Mouse (Mus musculus): Measurements from ENCODE around the gene Ccdc57. TPM values are rescaled to one million over a fixed set of nuclear protein-coding genes. Genes with fewer than 3 reads are reported as not detected.

The Ccdc57 gene
- total and polyA plus RNA-seq, 2 experiments from 2014 or later: 6.2 to 7.8 TPM

GRCm38 (mm10) chr11:120962050-120962771 is 29.5 kb upstream of the Ccdc57 start:
- ATAC-seq (ENCODE audit: low FRiP score) (no peak), DNase-seq (ENCODE audit: low spot score) (no peak)
- H3K9me3 ChIP-seq (ENCODE audit: low read length): no peaks in the 10 kb centered on the region
- peaks cover 69% of the 10 kb centered on the region for H3K36me3 ChIP-seq (ENCODE audit: insufficient read depth, low read length)
- H3K4me3 ChIP-seq (ENCODE audit: low read depth, low read length): no peak overlapping the region
- no peak overlapping the region for H3K9ac ChIP-seq (replicated peaks; ENCODE audit: low read length, poor library complexity, severe bottlenecking)
- H3K4me2 ChIP-seq (ENCODE audit: low read depth, low read length, poor library complexity, severe bottlenecking): no peak overlapping the region
- H3K4me1 ChIP-seq (ENCODE audit: insufficient read depth, low read length): no peaks in the 10 kb centered on the region
- H3K27ac ChIP-seq (ENCODE audit: low read depth, low read length): no peak overlapping the region
- WGBS: 93% methylated on average over 13 of the region's 13 CpGs
- no peak for TF ChIP-seq CTCF (IDR thresholded peaks at IDR 0.05)
- H3K27me3 ChIP-seq (ENCODE audit: insufficient read depth, low read length): no peaks in the 10 kb centered on the region

DNA sequence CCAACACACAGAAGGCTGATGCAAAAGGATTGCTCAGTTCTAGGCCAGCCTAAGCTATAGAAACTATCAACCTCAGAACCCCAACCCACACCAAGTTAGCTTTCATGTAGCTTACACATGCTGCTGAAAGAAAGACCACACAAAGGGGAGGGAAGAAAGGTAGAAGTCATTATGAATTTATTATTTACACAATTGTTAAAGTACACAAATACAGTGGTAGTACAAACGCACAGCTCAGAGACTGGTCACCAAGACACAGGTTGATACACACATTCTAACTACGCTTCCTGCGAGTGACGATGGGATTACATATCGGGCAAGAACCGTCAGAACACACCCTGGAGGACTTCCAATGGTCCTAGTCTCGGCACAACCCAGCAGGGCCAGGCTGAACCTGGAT is 28.9 kb upstream of the Ccdc57 start:
- 86% methylated on average over 7 of the region's 7 CpGs for WGBS
- H3K36me3 ChIP-seq (ENCODE audit: insufficient read depth, low read length): peaks cover 67% of the 10 kb centered on the region
- no peak overlapping the region for H3K27ac ChIP-seq (ENCODE audit: low read depth, low read length)
- ATAC-seq (ENCODE audit: low FRiP score): no peak
- no peaks in the 10 kb centered on the region for H3K4me1 ChIP-seq (ENCODE audit: insufficient read depth, low read length)
- no peak overlapping the region for H3K4me3 ChIP-seq (ENCODE audit: low read depth, low read length)
- no peak overlapping the region for H3K4me2 ChIP-seq (ENCODE audit: low read depth, low read length, poor library complexity, severe bottlenecking)
- no peaks in the 10 kb centered on the region for H3K27me3 ChIP-seq (ENCODE audit: insufficient read depth, low read length)
- no peak for DNase-seq (ENCODE audit: low spot score)
- no peaks in the 10 kb centered on the region for H3K9me3 ChIP-seq (ENCODE audit: low read length)
- TF ChIP-seq CTCF (IDR thresholded peaks at IDR 0.05): no peak
- H3K9ac ChIP-seq (replicated peaks; ENCODE audit: low read length, poor library complexity, severe bottlenecking): no peak overlapping the region

- DNase-seq (ENCODE audit: low spot score) (no peak), ATAC-seq (ENCODE audit: low FRiP score) (no peak)
- Histone ChIP-seq H3K9me3 (ENCODE audit: low read length) (no peaks in the 10 kb centered on the region), H3K4me1 (ENCODE audit: insufficient read depth, low read length) (no peaks in the 10 kb centered on the region), H3K27me3 (ENCODE audit: insufficient read depth, low read length) (no peaks in the 10 kb centered on the region), H3K9ac (replicated peaks; ENCODE audit: low read length, poor library complexity, severe bottlenecking) (no peak overlapping the region), H3K27ac (ENCODE audit: low read depth, low read length) (no peak overlapping the region), H3K4me2 (ENCODE audit: low read depth, low read length, poor library complexity, severe bottlenecking) (no peak overlapping the region), H3K36me3 (ENCODE audit: insufficient read depth, low read length) (peaks cover 63% of the 10 kb centered on the region), H3K4me3 (ENCODE audit: low read depth, low read length) (no peak overlapping the region)
- TF ChIP-seq CTCF (IDR thresholded peaks at IDR 0.05): no peak
- 79% methylated on average over 1 of the region's 1 CpGs for WGBS
These were observed 27.6 kb upstream of the Ccdc57 start for GRCm38 (mm10) chr11:120960248-120960647.

DNA sequence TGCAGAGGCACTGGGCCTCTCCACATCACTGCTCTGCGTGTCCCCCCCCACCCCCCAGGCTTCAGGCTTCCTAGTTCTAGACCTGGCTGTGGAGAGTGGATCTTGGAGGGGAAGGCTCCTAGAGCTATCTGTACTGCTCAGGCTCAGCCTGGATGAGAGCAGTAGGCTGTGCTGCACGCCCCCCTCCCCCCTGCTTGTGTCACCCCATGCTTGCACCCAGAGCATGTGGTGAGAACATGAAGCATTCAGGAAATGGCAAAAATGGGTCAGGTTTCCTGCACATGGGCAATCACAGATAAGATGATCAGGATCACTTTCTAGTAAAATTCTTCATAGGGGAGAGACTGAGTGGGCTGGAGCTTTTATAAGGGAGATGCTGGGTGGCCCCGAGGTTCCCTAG is 26.9 kb upstream of the Ccdc57 start:
- no peak for TF ChIP-seq CTCF (IDR thresholded peaks at IDR 0.05)

GRCm38 (mm10) chr11:120959066-120959465 is 26.4 kb upstream of the Ccdc57 start:
- H3K4me3 ChIP-seq (ENCODE audit: low read depth, low read length): no peak overlapping the region
- H3K27ac ChIP-seq (ENCODE audit: low read depth, low read length): no peak overlapping the region
- no peaks in the 10 kb centered on the region for H3K9me3 ChIP-seq (ENCODE audit: low read length)
- H3K27me3 ChIP-seq (ENCODE audit: insufficient read depth, low read length): no peaks in the 10 kb centered on the region
- 84% methylated on average over 18 of the region's 18 CpGs for WGBS
- no peaks in the 10 kb centered on the region for H3K4me1 ChIP-seq (ENCODE audit: insufficient read depth, low read length)
- H3K4me2 ChIP-seq (ENCODE audit: low read depth, low read length, poor library complexity, severe bottlenecking): no peak overlapping the region
- H3K36me3 ChIP-seq (ENCODE audit: insufficient read depth, low read length): peaks cover 51% of the 10 kb centered on the region
- H3K9ac ChIP-seq (replicated peaks; ENCODE audit: low read length, poor library complexity, severe bottlenecking): no peak overlapping the region
- ATAC-seq (ENCODE audit: low FRiP score) (no peak), DNase-seq (ENCODE audit: low spot score) (no peak)
- no peak for TF ChIP-seq CTCF (IDR thresholded peaks at IDR 0.05)

More for the DNA sequence above, 26.9 kb upstream of the Ccdc57 start:
- ATAC-seq (ENCODE audit: low FRiP score) (no peak), DNase-seq (ENCODE audit: low spot score) (no peak)
- 79% methylated on average over 3 of the region's 3 CpGs for WGBS
- no peak overlapping the region for H3K4me3 ChIP-seq (ENCODE audit: low read depth, low read length)
- H3K36me3 ChIP-seq (ENCODE audit: insufficient read depth, low read length): peaks cover 56% of the 10 kb centered on the region
- H3K27me3 ChIP-seq (ENCODE audit: insufficient read depth, low read length): no peaks in the 10 kb centered on the region
- no peak overlapping the region for H3K4me2 ChIP-seq (ENCODE audit: low read depth, low read length, poor library complexity, severe bottlenecking)
- H3K4me1 ChIP-seq (ENCODE audit: insufficient read depth, low read length): no peaks in the 10 kb centered on the region
- no peak overlapping the region for H3K27ac ChIP-seq (ENCODE audit: low read depth, low read length)
- H3K9ac ChIP-seq (replicated peaks; ENCODE audit: low read length, poor library complexity, severe bottlenecking): no peak overlapping the region
- H3K9me3 ChIP-seq (ENCODE audit: low read length): no peaks in the 10 kb centered on the region

- Histone ChIP-seq H3K36me3 (ENCODE audit: insufficient read depth, low read length) (peaks cover 38% of the 10 kb centered on the region), H3K4me3 (ENCODE audit: low read depth, low read length) (no peak overlapping the region), H3K9me3 (ENCODE audit: low read length) (no peaks in the 10 kb centered on the region), H3K27me3 (ENCODE audit: insufficient read depth, low read length) (no peaks in the 10 kb centered on the region), H3K4me2 (ENCODE audit: low read depth, low read length, poor library complexity, severe bottlenecking) (no peak overlapping the region), H3K27ac (ENCODE audit: low read depth, low read length) (no peak overlapping the region), H3K4me1 (ENCODE audit: insufficient read depth, low read length) (no peaks in the 10 kb centered on the region), H3K9ac (replicated peaks; ENCODE audit: low read length, poor library complexity, severe bottlenecking) (no peak overlapping the region)
- ATAC-seq (ENCODE audit: low FRiP score) (no peak), DNase-seq (ENCODE audit: low spot score) (no peak)
- WGBS: 72% methylated on average over 15 of the region's 15 CpGs
- no peak for TF ChIP-seq CTCF (IDR thresholded peaks at IDR 0.05)
These were observed 25.1 kb upstream of the Ccdc57 start for GRCm38 (mm10) chr11:120957731-120958257.

All from midbrain, postnatal 0 days (tissue).